Mouse (Mus musculus): Measurements from ENCODE around the gene Cdh7. TPM values are rescaled to one million over a fixed set of nuclear protein-coding genes. Genes with fewer than 3 reads are reported as not detected.
A peak's percentile ranks its signal among the peaks of the same experiment; 100 is the strongest.

The Cdh7 gene
- 24.9 and 25.4 TPM in 2 replicates for polyA plus RNA-seq (2015; fragmentation: Nextera tagmentation; extraction: Ambion mirVana)

GRCm38 (mm10) chr1:109982064-109982808 is at the start of gene Cdh7:
Gene Cdh7 (plus strand): TSS chr1:109982431.
- no peaks in the 10 kb centered on the region; the same call in 1 of the 2 replicates for H3K4me1 ChIP-seq (ENCODE audit: control insufficient read depth, insufficient read depth, low read depth, low read length)
- WGBS = under 1% methylated on average over 35 of the region's 35 CpGs
- H3K27me3 ChIP-seq (replicated peaks; ENCODE audit: control insufficient read depth, insufficient read depth, low read length) = no peaks in the 10 kb centered on the region
- peak within 1 kb of the TSS; percentile 54 for H3K4me3 ChIP-seq (ENCODE audit: low read length)
- peak within 1 kb of the TSS; percentile 76 for H3K4me2 ChIP-seq (ENCODE audit: low read length)
- no peaks in the 10 kb centered on the region for H3K36me3 ChIP-seq (ENCODE audit: control insufficient read depth, insufficient read depth, low read length)
- no peaks in the 10 kb centered on the region for H3K9me3 ChIP-seq (ENCODE audit: control insufficient read depth, low read length)
- H3K27ac ChIP-seq (ENCODE audit: low read depth, low read length) = peak within 1 kb of the TSS; percentile 84
- peak within 1 kb of the TSS; percentile 61 for H3K9ac ChIP-seq (ENCODE audit: low read depth, low read length)
- ATAC-seq = peak; percentile 93

GRCm38 (mm10) chr1:109932674-109933073 is 49.6 kb upstream of the Cdh7 start:
- WGBS = 60% methylated on average over 3 of the region's 3 CpGs
- Histone ChIP-seq H3K9ac (ENCODE audit: low read depth, low read length) (no peak overlapping the region), H3K4me3 (ENCODE audit: low read length) (no peak overlapping the region), H3K36me3 (ENCODE audit: control insufficient read depth, insufficient read depth, low read length) (no peaks in the 10 kb centered on the region), H3K27ac (ENCODE audit: low read depth, low read length) (no peak overlapping the region), H3K9me3 (ENCODE audit: control insufficient read depth, low read length) (no peaks in the 10 kb centered on the region), H3K4me2 (ENCODE audit: low read length) (no peak overlapping the region), H3K27me3 (replicated peaks; ENCODE audit: control insufficient read depth, insufficient read depth, low read length) (no peaks in the 10 kb centered on the region), H3K4me1 (ENCODE audit: control insufficient read depth, insufficient read depth, low read depth, low read length) (no peaks in the 10 kb centered on the region)
- peak; percentile 75 for ATAC-seq

DNA sequence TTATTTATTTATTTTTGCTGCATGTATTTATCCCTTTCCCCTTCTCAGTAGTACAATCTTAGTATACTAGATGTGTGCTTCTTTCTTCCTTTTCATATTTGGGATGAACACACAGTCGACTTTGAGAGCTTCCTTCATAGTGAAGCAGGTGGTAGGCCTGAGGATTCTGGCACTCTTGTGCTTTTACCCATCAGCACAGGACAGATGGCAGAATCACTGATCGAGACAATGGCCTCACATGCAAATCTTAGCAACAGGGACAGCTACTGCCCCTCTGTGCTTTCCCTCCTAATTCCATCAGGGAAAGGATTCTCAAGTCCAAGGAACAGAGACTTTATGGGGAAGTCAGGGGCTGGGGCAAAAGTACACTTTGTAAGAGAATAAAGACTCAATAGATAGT is 33.7 kb upstream of the Cdh7 start:
- 51% methylated on average over 2 of the region's 2 CpGs for WGBS
- Histone ChIP-seq H3K27me3 (replicated peaks; ENCODE audit: control insufficient read depth, insufficient read depth, low read length) (no peaks in the 10 kb centered on the region), H3K27ac (ENCODE audit: low read depth, low read length) (no peak overlapping the region), H3K9me3 (ENCODE audit: control insufficient read depth, low read length) (no peaks in the 10 kb centered on the region), H3K36me3 (ENCODE audit: control insufficient read depth, insufficient read depth, low read length) (no peaks in the 10 kb centered on the region), H3K9ac (ENCODE audit: low read depth, low read length) (no peak overlapping the region), H3K4me2 (ENCODE audit: low read length) (no peak overlapping the region), H3K4me3 (ENCODE audit: low read length) (no peak overlapping the region), H3K4me1 (ENCODE audit: control insufficient read depth, insufficient read depth, low read depth, low read length) (no peaks in the 10 kb centered on the region)
- ATAC-seq = peak; percentile 76

GRCm38 (mm10) chr1:109971721-109972425 is 10.4 kb upstream of the Cdh7 start:
- Histone ChIP-seq H3K4me3 (ENCODE audit: low read length) (no peak overlapping the region), H3K4me2 (ENCODE audit: low read length) (no peak overlapping the region), H3K27me3 (replicated peaks; ENCODE audit: control insufficient read depth, insufficient read depth, low read length) (no peaks in the 10 kb centered on the region), H3K4me1 (ENCODE audit: control insufficient read depth, insufficient read depth, low read depth, low read length) (no peaks in the 10 kb centered on the region), H3K9me3 (ENCODE audit: control insufficient read depth, low read length) (no peaks in the 10 kb centered on the region), H3K27ac (ENCODE audit: low read depth, low read length) (no peak overlapping the region), H3K36me3 (ENCODE audit: control insufficient read depth, insufficient read depth, low read length) (no peaks in the 10 kb centered on the region), H3K9ac (ENCODE audit: low read depth, low read length) (no peak overlapping the region)
- 31% methylated on average over 5 of the region's 5 CpGs for WGBS
- peak; percentile 54; the same call in 1 of the 2 replicates for ATAC-seq

- ATAC-seq = no peak; the same call in 1 of the 2 replicates
- H3K9ac ChIP-seq (ENCODE audit: low read depth, low read length) = no peak overlapping the region
- no peaks in the 10 kb centered on the region for H3K4me1 ChIP-seq (ENCODE audit: control insufficient read depth, insufficient read depth, low read depth, low read length)
- H3K9me3 ChIP-seq (ENCODE audit: control insufficient read depth, low read length) = no peaks in the 10 kb centered on the region
- no peak overlapping the region for H3K27ac ChIP-seq (ENCODE audit: low read depth, low read length)
- H3K4me2 ChIP-seq (ENCODE audit: low read length) = no peak overlapping the region
- no peaks in the 10 kb centered on the region for H3K36me3 ChIP-seq (ENCODE audit: control insufficient read depth, insufficient read depth, low read length)
- no peaks in the 10 kb centered on the region for H3K27me3 ChIP-seq (replicated peaks; ENCODE audit: control insufficient read depth, insufficient read depth, low read length)
- WGBS = 43% methylated on average over 4 of the region's 4 CpGs
- H3K4me3 ChIP-seq (ENCODE audit: low read length) = no peak overlapping the region
Observed at GRCm38 (mm10) chr1:109972426-109973015, 9.7 kb upstream of the Cdh7 start.

- Histone ChIP-seq H3K27ac (ENCODE audit: low read depth, low read length) (peak overlapping the region; percentile 84), H3K4me1 (ENCODE audit: control insufficient read depth, insufficient read depth, low read depth, low read length) (no peaks in the 10 kb centered on the region; the same call in 1 of the 2 replicates), H3K27me3 (replicated peaks; ENCODE audit: control insufficient read depth, insufficient read depth, low read length) (no peaks in the 10 kb centered on the region), H3K4me3 (ENCODE audit: low read length) (peak overlapping the region; percentile 54), H3K9ac (ENCODE audit: low read depth, low read length) (peak overlapping the region; percentile 61), H3K9me3 (ENCODE audit: control insufficient read depth, low read length) (no peaks in the 10 kb centered on the region), H3K36me3 (ENCODE audit: control insufficient read depth, insufficient read depth, low read length) (no peaks in the 10 kb centered on the region), H3K4me2 (ENCODE audit: low read length) (peak overlapping the region; percentile 76)
- WGBS = under 1% methylated on average over 34 of the region's 38 CpGs
- ATAC-seq = peak; percentile 94
Observed at GRCm38 (mm10) chr1:109982809-109983536, 742 bp downstream of the Cdh7 start.

DNA sequence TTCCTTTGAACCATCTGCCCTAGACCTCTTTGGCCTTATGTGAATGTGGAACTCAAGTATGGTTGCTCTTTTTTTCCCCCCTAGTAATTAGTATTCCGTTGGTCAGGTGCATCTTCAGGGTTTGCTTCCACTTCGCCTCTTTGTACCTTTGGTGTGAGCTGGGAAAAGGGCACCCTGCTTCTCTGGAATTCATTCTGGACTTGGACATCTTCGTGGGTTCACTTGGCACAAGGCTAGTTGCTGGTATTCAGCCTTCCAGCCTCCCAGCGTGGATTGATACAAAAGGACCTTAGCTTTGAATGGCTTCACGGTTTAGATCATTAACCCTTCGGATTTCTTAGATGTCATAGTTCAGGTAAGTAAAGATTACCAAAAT is 1.3 kb downstream of the Cdh7 start:
- Histone ChIP-seq H3K4me1 (ENCODE audit: control insufficient read depth, insufficient read depth, low read depth, low read length) (no peaks in the 10 kb centered on the region; the same call in 1 of the 2 replicates), H3K9ac (ENCODE audit: low read depth, low read length) (peak overlapping the region; percentile 61), H3K27me3 (replicated peaks; ENCODE audit: control insufficient read depth, insufficient read depth, low read length) (no peaks in the 10 kb centered on the region), H3K9me3 (ENCODE audit: control insufficient read depth, low read length) (no peaks in the 10 kb centered on the region), H3K27ac (ENCODE audit: low read depth, low read length) (peak overlapping the region; percentile 84), H3K36me3 (ENCODE audit: control insufficient read depth, insufficient read depth, low read length) (no peaks in the 10 kb centered on the region), H3K4me2 (ENCODE audit: low read length) (peak overlapping the region; percentile 76), H3K4me3 (ENCODE audit: low read length) (peak overlapping the region; percentile 54)
- no peak for ATAC-seq
- 9% methylated on average over 6 of the region's 6 CpGs for WGBS

DNA sequence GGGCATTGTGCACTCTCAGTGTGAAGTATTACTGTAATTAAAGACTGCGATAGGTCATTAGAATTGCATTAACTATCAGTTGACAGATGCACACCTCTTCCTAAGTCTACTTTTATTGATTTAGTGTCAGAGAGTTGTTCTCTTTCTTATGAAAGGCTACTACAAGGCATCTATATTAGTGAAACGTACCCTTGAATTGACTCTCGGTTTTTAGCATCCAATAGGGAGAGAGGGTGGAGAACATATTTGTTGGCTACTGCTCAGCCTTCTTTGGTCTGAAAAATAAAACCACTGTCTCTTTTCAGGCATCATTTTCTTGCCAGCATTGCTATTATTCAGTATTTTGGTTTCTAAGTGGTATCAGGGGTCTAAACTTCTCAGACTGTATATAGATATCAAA is 2.5 kb downstream of the Cdh7 start:
- Histone ChIP-seq H3K27ac (ENCODE audit: low read depth, low read length) (peak overlapping the region; percentile 23; the same call in 1 of the 2 replicates), H3K27me3 (replicated peaks; ENCODE audit: control insufficient read depth, insufficient read depth, low read length) (no peaks in the 10 kb centered on the region), H3K4me1 (ENCODE audit: control insufficient read depth, insufficient read depth, low read depth, low read length) (no peaks in the 10 kb centered on the region; the same call in 1 of the 2 replicates), H3K9me3 (ENCODE audit: control insufficient read depth, low read length) (no peaks in the 10 kb centered on the region), H3K4me2 (ENCODE audit: low read length) (peak overlapping the region; percentile 48), H3K36me3 (ENCODE audit: control insufficient read depth, insufficient read depth, low read length) (no peaks in the 10 kb centered on the region), H3K9ac (ENCODE audit: low read depth, low read length) (peak overlapping the region; percentile 50), H3K4me3 (ENCODE audit: low read length) (peak overlapping the region; percentile 42)
- 16% methylated on average over 3 of the region's 3 CpGs for WGBS
- no peak for ATAC-seq
